Mouse (Mus musculus) thymus, adult 2 months (tissue): ENCODE measurements around the gene Cyp4v3.

Experiments used
- CTCF ChIP-seq: fragments of 200-500 bp; IDR thresholded peaks from 2 replicates; pipeline ENCODE4 v1.5.1; 2012; ENCODE audit warnings: mild to moderate bottlenecking, control low read depth, low read length, moderate library complexity, borderline replicate concordance; ENCODE audit not compliant: control insufficient read depth, poor library complexity, insufficient read depth; ENCODE audit errors: extremely low read depth
- POLR2A ChIP-seq: fragments of 200-500 bp; IDR thresholded peaks from 2 replicates; pipeline ENCODE4 v1.6.1; 2012; ENCODE audit warnings: mild to moderate bottlenecking, low read length, control low read depth, moderate library complexity; ENCODE audit not compliant: control insufficient read depth, poor library complexity, insufficient read depth; ENCODE audit errors: extremely low read depth

- TF ChIP-seq CTCF, result no peak
- no peak for TF ChIP-seq POLR2A
Observed at GRCm38 (mm10) chr8:45355809-45356208, 22.8 kb upstream of the Cyp4v3 start.
